Mouse (Mus musculus): ENCODE results near the gene Zfp866.

The Zfp866 gene

GRCm38 (mm10) chr8:69790773-69791367 lies at the start of gene Zfp866, which contains the start of gene Atp13a1:
TSS of gene Zfp866 (minus strand) at chr8:69791178.
TSS of gene Atp13a1 (plus strand) at chr8:69791163.
- peak; percentile 90 to 92 for DNase-seq

GRCm38 (mm10) chr8:69837057-69837682 lies 46.2 kb upstream of the Zfp866 start:
- no peak for DNase-seq

- peak; percentile 85 to 88 for DNase-seq
These were observed 41.4 kb upstream of the Zfp866 start, which contains the start of gene Pbx4 for GRCm38 (mm10) chr8:69832298-69832853. TSS of gene Pbx4 (plus strand) at chr8:69832491.

GRCm38 (mm10) chr8:69826371-69826770 lies 35.4 kb upstream of the Zfp866 start:
- no peak for DNase-seq

- DNase-seq: peak; percentile 67 to 82
These were observed 31.6 kb upstream of the Zfp866 start, which contains the start of gene Lpar2 for GRCm38 (mm10) chr8:69822386-69823191. TSS of gene Lpar2 (plus strand) at chr8:69822429.

GRCm38 (mm10) chr8:69821971-69822385 lies 31.0 kb upstream of the Zfp866 start:
- DNase-seq: peak; percentile 32 to 54

GRCm38 (mm10) chr8:69820466-69820865 lies 29.5 kb upstream of the Zfp866 start:
- DNase-seq: no peak

GRCm38 (mm10) chr8:69815396-69815795 lies 24.4 kb upstream of the Zfp866 start:
- DNase-seq: no peak

GRCm38 (mm10) chr8:69814881-69815280 lies 23.9 kb upstream of the Zfp866 start:
- no peak for DNase-seq

GRCm38 (mm10) chr8:69809820-69810219 lies 18.8 kb upstream of the Zfp866 start:
- DNase-seq: peak in 1 of 2 experiments; percentile 7

- DNase-seq: peak; percentile 41 to 49
These were observed 18.0 kb upstream of the Zfp866 start for GRCm38 (mm10) chr8:69808864-69809403.

- peak; percentile 85 to 90 for DNase-seq
These were observed 17.3 kb upstream of the Zfp866 start, which contains the start of gene Gmip for GRCm38 (mm10) chr8:69808094-69808863. TSS of gene Gmip (plus strand) at chr8:69808679.

GRCm38 (mm10) chr8:69807236-69807635 lies 16.3 kb upstream of the Zfp866 start:
- peak in 1 of 2 experiments; percentile 21 for DNase-seq

GRCm38 (mm10) chr8:69805491-69805890 lies 14.5 kb upstream of the Zfp866 start:
- DNase-seq: no peak

GRCm38 (mm10) chr8:69805086-69805485 lies 14.1 kb upstream of the Zfp866 start:
- peak in 1 of 2 experiments; percentile 19 for DNase-seq

- DNase-seq: no peak
These were observed 13.6 kb upstream of the Zfp866 start for GRCm38 (mm10) chr8:69804537-69804936.

- peak in 1 of 2 experiments; percentile 17 for DNase-seq
These were observed 12.4 kb upstream of the Zfp866 start for GRCm38 (mm10) chr8:69803366-69803765.

- no peak for DNase-seq
These were observed 11.2 kb upstream of the Zfp866 start for GRCm38 (mm10) chr8:69802216-69802615.

GRCm38 (mm10) chr8:69801796-69802195 lies 10.8 kb upstream of the Zfp866 start:
- DNase-seq: peak in 1 of 2 experiments; percentile 9

GRCm38 (mm10) chr8:69799946-69800345 lies 9.0 kb upstream of the Zfp866 start:
- no peak for DNase-seq

GRCm38 (mm10) chr8:69799261-69799660 lies 8.3 kb upstream of the Zfp866 start:
- DNase-seq: no peak

- DNase-seq: no peak
These were observed 6.7 kb upstream of the Zfp866 start for GRCm38 (mm10) chr8:69797661-69798060.

Measured in lung, postnatal 4 days (tissue).